Mouse (Mus musculus) megakaryocyte, embryonic 14.5 days (primary cell): ENCODE measurements around the gene Pard6b.

ENCODE experiments used
- FLI1 ChIP-seq: IDR thresholded peaks from 2 replicates; pipeline ENCODE4 v1.6.1; 2012; ENCODE audit warnings: low read length, inconsistent platforms, mixed read lengths
- GATA1 ChIP-seq: IDR thresholded peaks from 3 replicates; pipeline ENCODE4 v1.6.1; 2012; ENCODE audit warnings: mixed read lengths, low read length, inconsistent platforms, borderline replicate concordance

DNA sequence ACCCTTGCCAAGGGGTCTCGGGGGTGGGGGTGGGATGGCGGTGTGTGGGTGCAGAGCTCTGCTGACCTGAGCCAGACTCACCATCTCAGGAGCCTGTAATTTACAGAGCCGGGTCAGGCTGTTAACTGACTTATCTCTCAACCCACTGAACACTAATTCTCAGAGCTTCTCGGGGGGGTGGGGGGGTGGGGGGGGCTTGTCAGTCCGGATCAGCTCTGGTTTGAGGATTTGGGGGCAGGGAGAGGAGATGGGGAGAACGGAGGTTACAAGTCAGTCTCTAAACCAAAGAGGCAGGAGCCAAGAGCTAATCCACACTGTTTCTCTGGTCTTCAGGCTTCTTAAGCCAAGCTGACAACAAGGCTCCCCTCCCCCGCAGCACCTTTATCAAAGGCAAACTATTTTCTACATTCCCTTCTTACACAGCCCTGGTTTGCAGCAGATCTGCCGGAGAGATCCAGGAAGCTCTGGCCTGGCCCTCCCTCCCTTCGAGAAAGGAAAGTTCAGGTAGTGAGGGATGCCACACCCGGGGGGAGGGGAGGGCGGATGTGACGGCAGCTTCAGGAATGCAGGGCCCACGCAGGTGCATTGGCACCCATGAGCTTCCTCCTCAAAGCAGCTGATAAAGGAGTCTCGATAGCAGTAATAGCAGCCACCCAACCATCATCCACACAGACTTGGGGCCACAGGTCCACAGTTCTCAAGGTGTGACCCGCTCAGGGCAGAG lies 2.5 kb upstream of the Pard6b start:
- TF ChIP-seq GATA1 (no peak), FLI1 (no peak)
